Mouse (Mus musculus): ENCODE results near the gene 4930415O20Rik.

The 4930415O20Rik gene

GRCm38 (mm10) chr15:98632107-98632744 lies 61.4 kb downstream of the 4930415O20Rik start:
- peak; percentile 51 to 61 for DNase-seq

- peak in 1 of 2 experiments; percentile 25 for DNase-seq
Observed at GRCm38 (mm10) chr15:98632921-98633320, 62.1 kb downstream of the 4930415O20Rik start.

GRCm38 (mm10) chr15:98633822-98634470 lies 63.1 kb downstream of the 4930415O20Rik start:
- peak; percentile 54 to 65 for DNase-seq

- DNase-seq: peak; percentile 86 to 89
Observed at GRCm38 (mm10) chr15:98634541-98635081, 63.8 kb downstream of the 4930415O20Rik start.

GRCm38 (mm10) chr15:98635291-98635841 lies 64.6 kb downstream of the 4930415O20Rik start:
- DNase-seq: peak; percentile 60 to 67

GRCm38 (mm10) chr15:98636517-98636916 lies 65.7 kb downstream of the 4930415O20Rik start:
- peak; percentile 61 to 71 for DNase-seq

- DNase-seq: peak; percentile 36 to 43
Observed at GRCm38 (mm10) chr15:98637155-98637554, 66.4 kb downstream of the 4930415O20Rik start.
